Mouse (Mus musculus) liver, embryonic 14.5 days (tissue): Measurements from ENCODE around the gene Secisbp2. TPM values are rescaled to one million over a fixed set of nuclear protein-coding genes. Genes with fewer than 3 reads are reported as not detected.
A peak's percentile ranks its signal among the peaks of the same experiment; 100 is the strongest.

Experiments used
- ATAC-seq: fragments of 200-750 bp; cut with Nextera tagmentation; 2 replicates; pipeline ENCODE4 v1.8.0; 2017; ENCODE audit warnings: moderate number of reproducible peaks, mild to moderate bottlenecking, moderate library complexity; ENCODE audit not compliant: insufficient read depth
- DNase-seq, 3 experiments: peaks; one replicate each; pipeline ENCODE4 v3.0.0-alpha.2; 2012 to 2013; ENCODE audit warnings: low read depth in 3 of 3, low spot score in 3 of 3
- H3K27ac ChIP-seq: fragments of 300-500 bp; sonication (generic); 2 replicates; pipeline ENCODE4 v1.5.1; 2014; ENCODE audit warnings: moderate library complexity, mild to moderate bottlenecking, control low read depth, inconsistent platforms
- H3K27me3 ChIP-seq: fragments of 300-500 bp; sonication (generic); 2 replicates; pipeline ENCODE4 v1.6.1; 2014; ENCODE audit warnings: mild to moderate bottlenecking, low read length, moderate library complexity; ENCODE audit not compliant: control insufficient read depth, insufficient read depth
- H3K36me3 ChIP-seq: fragments of 300-500 bp; sonication (generic); replicated peaks from 2 replicates; pipeline ENCODE4 v1.6.1; 2014; ENCODE audit warnings: low read depth; ENCODE audit not compliant: control insufficient read depth, insufficient read depth
- H3K4me1 ChIP-seq, 2 experiments: fragments of 200-500 bp in 1 of 2; fragments of 300-500 bp in 1 of 2; sonication (generic) in 1 of 2; replicated peaks; 2 replicates each; pipeline ENCODE4 v1.6.1; 2012 to 2014; ENCODE audit warnings: antibody characterized with exemption in 1 of 2, inconsistent platforms in 1 of 2, low read length in 1 of 2; ENCODE audit not compliant: control insufficient read depth in 2 of 2, insufficient read depth in 2 of 2
- H3K4me2 ChIP-seq: fragments of 300-500 bp; sonication (generic); 2 replicates; pipeline ENCODE4 v1.6.1; 2014; ENCODE audit warnings: low read depth, mild to moderate bottlenecking, control low read depth, moderate library complexity
- H3K4me3 ChIP-seq, 2 experiments: fragments of 200-500 bp in 1 of 2; fragments of 300-500 bp in 1 of 2; sonication (generic) in 1 of 2; 2 replicates each; pipeline ENCODE4 v1.5.1; 2012 to 2014; ENCODE audit warnings: low read depth in 2 of 2, low read length in 2 of 2, mild to moderate bottlenecking in 2 of 2, control low read depth in 1 of 2, inconsistent platforms in 1 of 2, moderate library complexity in 1 of 2; ENCODE audit not compliant: insufficient read depth in 1 of 2
- H3K9ac ChIP-seq: fragments of 300-500 bp; sonication (generic); replicated peaks from 2 replicates; pipeline ENCODE4 v1.6.1; 2014; ENCODE audit warnings: mild to moderate bottlenecking, control low read depth, moderate library complexity
- H3K9me3 ChIP-seq: fragments of 300-500 bp; sonication (generic); 2 replicates; pipeline ENCODE4 v1.6.1; 2016; ENCODE audit warnings: low read length, mixed read lengths; ENCODE audit not compliant: control insufficient read depth
- CTCF ChIP-seq: IDR thresholded peaks from 2 replicates; pipeline ENCODE4 v1.5.1; 2016; ENCODE audit warnings: antibody characterized with exemption, low read depth, control low read depth
- EP300 ChIP-seq: IDR thresholded peaks from 2 replicates; pipeline ENCODE4 v1.6.1; 2016; ENCODE audit warnings: antibody characterized with exemption, low read depth
- WGBS: fragments of 180-500 bp; shearing (Covaris S2); extraction: QIAGEN DNeasy Blood & Tissue Kit; methylation state at CpG from one replicate; pipeline ENCODE4 v1.1.7; 2014; ENCODE audit not compliant: insufficient replicate concordance; 5-methylcytosine and 5-hydroxymethylcytosine counted together
- polyA plus RNA-seq, 2 experiments: library from polyadenylated mRNA; depleted of rRNA in 1 of 2; stranded (reverse) in 1 of 2; unstranded in 1 of 2; fragments of >200 nt; fragmentation: Nextera tagmentation in 1 of 2; extraction: Ambion mirVana in 1 of 2; gene quantifications; 2 replicates each; pipeline versions ENCODE4 v1.2.1 to v1.2.3; 2012 to 2014

Secisbp2 gene
- polyA plus RNA-seq, 2 experiments, result 11.8 to 12.2 TPM

DNA sequence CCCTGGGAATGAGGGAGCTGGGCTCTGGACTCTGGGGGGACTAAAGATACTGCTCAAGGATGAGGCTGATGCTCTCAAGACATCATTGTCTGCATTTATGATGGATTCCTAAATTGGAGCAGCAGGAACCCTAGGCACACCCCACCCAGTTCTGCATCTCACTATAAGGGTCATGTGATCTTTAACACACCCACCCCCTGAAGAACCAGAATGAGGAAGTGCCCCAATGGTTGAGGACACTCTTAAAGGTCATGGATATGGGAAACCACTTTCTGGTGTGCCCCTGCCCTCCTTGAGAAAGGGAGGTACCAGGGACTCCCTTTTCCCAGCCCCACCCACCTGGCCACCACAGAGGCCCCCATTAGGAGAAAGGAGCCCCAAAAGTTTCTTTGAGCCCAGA, 45.0 kb downstream of the Secisbp2 start:
- no peaks in the 10 kb centered on the region for H3K36me3 ChIP-seq
- no peak overlapping the region for H3K9ac ChIP-seq
- no peak overlapping the region for H3K4me2 ChIP-seq
- no peak overlapping the region for H3K4me3 ChIP-seq
- H3K27me3 ChIP-seq, result no peaks in the 10 kb centered on the region
- H3K27ac ChIP-seq, result no peak overlapping the region
- no peaks in the 10 kb centered on the region for H3K9me3 ChIP-seq
- peaks cover 14 to 22% of the 10 kb centered on the region in 2 experiments for H3K4me1 ChIP-seq
- TF ChIP-seq EP300 (no peak), CTCF (no peak)
- ATAC-seq, result no peak
- no peak for DNase-seq

GRCm38 (mm10) chr13:51697455-51697854, 46.0 kb downstream of the Secisbp2 start:
- WGBS, result 57% methylated on average over 6 of the region's 6 CpGs
- no peak overlapping the region for H3K4me2 ChIP-seq
- no peaks in the 10 kb centered on the region for H3K9me3 ChIP-seq
- TF ChIP-seq EP300 (no peak), CTCF (no peak)
- peaks cover 14 to 22% of the 10 kb centered on the region in 2 experiments for H3K4me1 ChIP-seq
- H3K36me3 ChIP-seq, result no peaks in the 10 kb centered on the region
- H3K4me3 ChIP-seq, result no peak overlapping the region
- H3K27me3 ChIP-seq, result no peaks in the 10 kb centered on the region
- no peak for DNase-seq
- peak; percentile 16; the same call in 1 of the 2 replicates for ATAC-seq
- H3K27ac ChIP-seq, result no peak overlapping the region
- no peak overlapping the region; the same call in 1 of the 2 replicates for H3K9ac ChIP-seq

DNA sequence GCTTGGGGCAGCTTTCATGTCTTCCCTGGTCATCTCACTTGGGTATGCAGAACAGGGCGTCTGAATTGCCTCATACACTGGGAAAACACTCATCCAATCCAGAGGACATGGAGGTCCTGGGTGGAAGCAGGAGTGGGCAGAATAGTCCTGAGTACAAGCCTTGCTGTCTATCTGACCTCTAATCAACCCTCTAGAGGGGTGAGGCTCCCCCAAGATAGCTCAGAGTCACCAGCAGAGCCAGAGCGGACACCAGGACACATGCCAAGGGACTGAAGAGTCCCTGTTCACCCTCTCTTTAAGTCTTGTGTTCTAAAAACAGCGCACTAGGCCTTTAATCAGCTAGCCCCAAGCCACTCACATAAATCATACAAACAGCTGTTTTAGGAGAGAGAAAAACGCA, 46.4 kb downstream of the Secisbp2 start:
- Histone ChIP-seq H3K27ac (peak overlapping the region; percentile 39; the same call in 1 of the 2 replicates), H3K27me3 (no peaks in the 10 kb centered on the region), H3K4me1 (peaks cover 14 to 22% of the 10 kb centered on the region in 2 experiments), H3K9ac (no peak overlapping the region; the same call in 1 of the 2 replicates), H3K36me3 (no peaks in the 10 kb centered on the region), H3K4me2 (peak overlapping the region; percentile 15; the same call in 1 of the 2 replicates), H3K4me3 (no peak overlapping the region), H3K9me3 (no peaks in the 10 kb centered on the region)
- TF ChIP-seq EP300 (no peak), CTCF (no peak)
- 44% methylated on average over 4 of the region's 4 CpGs for WGBS
- DNase-seq (no peak), ATAC-seq (peak; percentile 54; the same call in 1 of the 2 replicates)

GRCm38 (mm10) chr13:51698318-51698717, 46.8 kb downstream of the Secisbp2 start:
- H3K9ac ChIP-seq, result no peak overlapping the region; the same call in 1 of the 2 replicates
- peaks cover 14 to 22% of the 10 kb centered on the region in 2 experiments for H3K4me1 ChIP-seq
- no peaks in the 10 kb centered on the region for H3K9me3 ChIP-seq
- peak; percentile 71 for ATAC-seq
- no peak for TF ChIP-seq CTCF
- H3K36me3 ChIP-seq, result no peaks in the 10 kb centered on the region; the same call in 1 of the 2 replicates
- DNase-seq, result peak in 1 of 3 experiments; percentile 12
- peak overlapping the region; percentile 39; the same call in 1 of the 2 replicates for H3K27ac ChIP-seq
- no peaks in the 10 kb centered on the region for H3K27me3 ChIP-seq
- 26% methylated on average over 3 of the region's 3 CpGs for WGBS
- no peak overlapping the region for H3K4me3 ChIP-seq
- peak overlapping the region; percentile 15; the same call in 1 of the 2 replicates for H3K4me2 ChIP-seq

DNA sequence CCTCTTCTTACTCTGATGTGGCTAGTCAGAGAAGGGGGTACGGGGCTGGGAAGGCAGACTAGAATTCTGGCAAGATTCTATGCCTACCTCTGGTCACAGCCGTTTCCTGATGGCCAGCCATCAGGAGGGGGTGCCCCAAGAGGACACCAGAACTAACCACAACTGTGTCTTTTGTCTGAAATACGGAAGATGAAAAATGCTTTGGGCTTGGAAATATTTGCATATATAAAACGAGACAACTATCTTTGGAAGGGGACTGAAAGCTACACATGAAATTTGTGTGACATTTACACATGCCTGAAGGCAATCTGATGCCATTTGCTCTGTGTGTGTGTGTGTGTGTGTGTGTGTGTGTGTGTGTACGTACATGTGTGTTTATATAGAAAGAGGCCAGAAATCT, 52.4 kb downstream of the Secisbp2 start:
- no peak overlapping the region for H3K9ac ChIP-seq
- 78% methylated on average over 5 of the region's 5 CpGs for WGBS
- no peak for ATAC-seq
- no peak overlapping the region for H3K27ac ChIP-seq
- DNase-seq, result no peak
- no peaks in the 10 kb centered on the region for H3K9me3 ChIP-seq
- TF ChIP-seq CTCF, result no peak
- TF ChIP-seq EP300, result no peak
- H3K4me1 ChIP-seq, result peaks cover 4 to 8% of the 10 kb centered on the region in 2 experiments; a peak in 3 of 4 replicates
- H3K4me3 ChIP-seq, result no peak overlapping the region
- H3K36me3 ChIP-seq, result no peaks in the 10 kb centered on the region; the same call in 1 of the 2 replicates
- H3K27me3 ChIP-seq, result no peaks in the 10 kb centered on the region
- no peak overlapping the region for H3K4me2 ChIP-seq
